Mouse (Mus musculus): ENCODE measurements around the gene Pla2g3. TPM values are rescaled to one million over a fixed set of nuclear protein-coding genes. Genes with fewer than 3 reads are reported as not detected.
A peak's percentile ranks its signal among the peaks of the same experiment; 100 is the strongest.

Pla2g3 gene
- polyA plus RNA-seq, 1 experiment, result 0.11 TPM

GRCm38 (mm10) chr11:3489036-3489435 is 952 bp downstream of the Pla2g3 start:
- H3K9me3 ChIP-seq, result no peaks in the 10 kb centered on the region
- TF ChIP-seq GATA1 (IDR thresholded peaks at IDR 0.05; ENCODE audit: borderline replicate concordance, low read length) (no peak), FLI1 (IDR thresholded peaks at IDR 0.05; ENCODE audit: low read length) (no peak)
- peaks cover 67% of the 10 kb centered on the region for H3K27me3 ChIP-seq (replicated peaks)
- peak overlapping the region; percentile 19 for H3K4me3 ChIP-seq (replicated peaks)
- no peaks in the 10 kb centered on the region for H3K36me3 ChIP-seq (replicated peaks; ENCODE audit: low read length)
- H3K4me1 ChIP-seq, result peaks cover 31% of the 10 kb centered on the region

DNA sequence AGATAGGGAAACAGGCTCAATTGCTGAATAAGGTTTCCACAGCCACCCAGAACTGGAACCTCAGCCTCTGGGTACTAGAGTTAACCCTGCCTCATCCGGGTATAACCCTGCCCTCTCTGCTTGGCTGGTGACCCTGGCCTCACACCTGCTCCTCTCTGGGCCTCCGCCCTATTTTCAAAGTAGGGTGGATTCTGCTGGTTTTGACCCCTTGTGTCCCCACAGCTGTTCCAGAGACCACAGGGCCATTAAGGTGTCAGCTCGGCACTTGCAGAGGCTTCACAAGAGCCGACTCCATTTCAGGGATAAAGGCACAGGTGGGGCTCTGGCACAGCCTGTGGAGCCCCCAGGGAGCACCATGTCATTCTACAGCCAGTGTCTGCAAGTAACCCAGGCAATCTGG is 4.7 kb downstream of the Pla2g3 start:
- peaks cover 34% of the 10 kb centered on the region for H3K4me1 ChIP-seq
- peaks cover 38% of the 10 kb centered on the region for H3K27me3 ChIP-seq (replicated peaks)
- no peak overlapping the region for H3K4me3 ChIP-seq (replicated peaks)
- H3K9me3 ChIP-seq, result no peaks in the 10 kb centered on the region
- H3K36me3 ChIP-seq (replicated peaks; ENCODE audit: low read length), result no peaks in the 10 kb centered on the region
- no peak for TF ChIP-seq FLI1 (IDR thresholded peaks at IDR 0.05; ENCODE audit: low read length)

GRCm38 (mm10) chr11:3494857-3495256 is 6.8 kb downstream of the Pla2g3 start:
- no peak for TF ChIP-seq GATA1 (IDR thresholded peaks at IDR 0.05; ENCODE audit: borderline replicate concordance, low read length)
- no peak for TF ChIP-seq FLI1 (IDR thresholded peaks at IDR 0.05; ENCODE audit: low read length)
- H3K9me3 ChIP-seq, result no peaks in the 10 kb centered on the region
- H3K27me3 ChIP-seq (replicated peaks), result peaks cover 27% of the 10 kb centered on the region
- no peaks in the 10 kb centered on the region for H3K36me3 ChIP-seq (replicated peaks; ENCODE audit: low read length)
- peaks cover 18% of the 10 kb centered on the region for H3K4me1 ChIP-seq
- H3K4me3 ChIP-seq (replicated peaks), result no peak overlapping the region

- Histone ChIP-seq H3K36me3 (replicated peaks; ENCODE audit: low read length) (no peaks in the 10 kb centered on the region), H3K27me3 (replicated peaks) (peaks cover 31% of the 10 kb centered on the region), H3K4me3 (replicated peaks) (no peak overlapping the region), H3K9me3 (no peaks in the 10 kb centered on the region), H3K4me1 (peaks cover 15% of the 10 kb centered on the region)
- no peak for TF ChIP-seq FLI1 (IDR thresholded peaks at IDR 0.05; ENCODE audit: low read length)
These were observed 7.4 kb downstream of the Pla2g3 start for GRCm38 (mm10) chr11:3495496-3495895.

GRCm38 (mm10) chr11:3496756-3497155 is 8.7 kb downstream of the Pla2g3 start:
- H3K4me3 ChIP-seq (replicated peaks), result no peak overlapping the region
- TF ChIP-seq GATA1 (IDR thresholded peaks at IDR 0.05; ENCODE audit: borderline replicate concordance, low read length), result no peak
- TF ChIP-seq FLI1 (IDR thresholded peaks at IDR 0.05; ENCODE audit: low read length), result no peak
- H3K9me3 ChIP-seq, result no peaks in the 10 kb centered on the region
- H3K4me1 ChIP-seq, result peaks cover 15% of the 10 kb centered on the region
- H3K36me3 ChIP-seq (replicated peaks; ENCODE audit: low read length), result no peaks in the 10 kb centered on the region
- H3K27me3 ChIP-seq (replicated peaks), result peaks cover 42% of the 10 kb centered on the region

DNA sequence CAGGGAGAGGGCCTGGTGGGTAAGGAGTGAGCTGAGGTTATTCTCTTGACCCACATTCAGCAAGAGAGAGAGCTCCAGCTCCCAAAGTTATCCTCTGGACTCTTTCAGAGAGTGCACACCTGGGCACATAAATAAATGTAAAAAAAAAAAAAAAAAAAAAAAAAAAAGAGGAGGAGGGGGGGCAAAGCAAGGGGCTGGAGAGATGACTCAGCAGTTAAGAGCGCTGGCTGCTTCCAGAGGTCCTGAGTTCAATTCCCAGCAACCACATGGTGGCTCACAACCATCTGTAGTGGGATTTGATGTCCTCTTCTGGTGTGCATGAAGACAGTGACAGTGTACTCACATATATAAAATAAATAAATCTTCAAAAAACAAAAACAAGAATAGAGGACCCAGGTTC is 9.2 kb downstream of the Pla2g3 start:
- peaks cover 42% of the 10 kb centered on the region for H3K27me3 ChIP-seq (replicated peaks)
- peaks cover 15% of the 10 kb centered on the region for H3K4me1 ChIP-seq
- TF ChIP-seq GATA1 (IDR thresholded peaks at IDR 0.05; ENCODE audit: borderline replicate concordance, low read length) (no peak), FLI1 (IDR thresholded peaks at IDR 0.05; ENCODE audit: low read length) (no peak)
- no peak overlapping the region for H3K4me3 ChIP-seq (replicated peaks)
- H3K36me3 ChIP-seq (replicated peaks; ENCODE audit: low read length), result no peaks in the 10 kb centered on the region
- H3K9me3 ChIP-seq, result no peaks in the 10 kb centered on the region

- Histone ChIP-seq H3K4me1 (peaks cover 18% of the 10 kb centered on the region), H3K9me3 (no peaks in the 10 kb centered on the region), H3K4me3 (replicated peaks) (no peak overlapping the region), H3K27me3 (replicated peaks) (peaks cover 70% of the 10 kb centered on the region), H3K36me3 (replicated peaks; ENCODE audit: low read length) (no peaks in the 10 kb centered on the region)
- TF ChIP-seq GATA1 (IDR thresholded peaks at IDR 0.05; ENCODE audit: borderline replicate concordance, low read length) (no peak), FLI1 (IDR thresholded peaks at IDR 0.05; ENCODE audit: low read length) (no peak)
These were observed 14.0 kb downstream of the Pla2g3 start for GRCm38 (mm10) chr11:3502057-3502456.

- no peak for TF ChIP-seq GATA1 (IDR thresholded peaks at IDR 0.05; ENCODE audit: borderline replicate concordance, low read length)
- H3K36me3 ChIP-seq (replicated peaks; ENCODE audit: low read length), result no peaks in the 10 kb centered on the region
- no peak overlapping the region for H3K4me3 ChIP-seq (replicated peaks)
- H3K27me3 ChIP-seq (replicated peaks), result peaks cover 74% of the 10 kb centered on the region
- H3K9me3 ChIP-seq, result no peaks in the 10 kb centered on the region
- H3K4me1 ChIP-seq, result peaks cover 23% of the 10 kb centered on the region
These were observed 14.5 kb downstream of the Pla2g3 start for GRCm38 (mm10) chr11:3502459-3503072.

DNA sequence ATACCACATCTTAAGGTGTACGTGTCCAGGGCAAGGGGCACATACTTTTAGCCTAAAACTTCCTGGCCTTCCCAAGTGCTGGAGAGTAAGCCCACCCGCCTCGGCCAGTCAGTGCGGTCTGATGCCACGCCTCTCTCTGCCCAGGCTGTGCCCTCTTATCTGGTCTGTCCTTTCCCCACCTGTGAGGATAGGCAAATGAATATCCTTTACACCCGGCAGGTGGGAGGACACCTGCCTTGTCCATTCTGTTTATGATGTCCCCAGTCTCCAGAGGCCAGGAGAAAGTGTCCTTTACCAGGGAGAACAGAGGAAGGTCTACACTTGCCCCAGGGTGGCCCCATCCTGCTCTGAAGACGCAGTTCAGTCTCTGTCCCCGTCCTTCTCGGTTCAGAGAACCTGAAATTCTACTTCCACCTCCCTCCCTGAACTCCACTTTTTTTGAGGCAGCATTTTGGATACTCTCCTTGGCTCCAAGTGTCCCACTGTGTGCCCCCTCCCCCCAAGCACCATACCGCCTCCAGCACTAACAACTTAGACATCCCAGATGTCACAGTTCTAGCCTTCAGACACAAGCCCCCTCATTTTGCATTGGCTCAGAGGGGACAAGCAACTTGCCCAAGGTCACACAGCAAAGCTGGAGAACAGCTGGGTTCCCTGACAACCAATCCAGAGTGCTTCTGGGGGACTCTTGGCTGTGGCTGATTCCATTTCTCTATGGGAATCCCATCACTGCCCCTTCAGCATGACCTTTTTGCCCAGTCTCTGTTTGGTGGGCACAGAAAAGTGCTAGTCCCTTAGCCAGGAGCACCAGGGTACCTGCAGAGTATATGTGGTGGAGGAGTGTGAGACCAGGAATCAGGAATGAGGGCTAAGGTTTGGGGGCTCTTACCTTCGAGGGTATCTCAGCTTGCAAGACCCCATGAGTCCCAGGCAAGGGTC is 15.9 kb downstream of the Pla2g3 start:
- H3K4me3 ChIP-seq (replicated peaks), result peak overlapping the region; percentile 70

DNA sequence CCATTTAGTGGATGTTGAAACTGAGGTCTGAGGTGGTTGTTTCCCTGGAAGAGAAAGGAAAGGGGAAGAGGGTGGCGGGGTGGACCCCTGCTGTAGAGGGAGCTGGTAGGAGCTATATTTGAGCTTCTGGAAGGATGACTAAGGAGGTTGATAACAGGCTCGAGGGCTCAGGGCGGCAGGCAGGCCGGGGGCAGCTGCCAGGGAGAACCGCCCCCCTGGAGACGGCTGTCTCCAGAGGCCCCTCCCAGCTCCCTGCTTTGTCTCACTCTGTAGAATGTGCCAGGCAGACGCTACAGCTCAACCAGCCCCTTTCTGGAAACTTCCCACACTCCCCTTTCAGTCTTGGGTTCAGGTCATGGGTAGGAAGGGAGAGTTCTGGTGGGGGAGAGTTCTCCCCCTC is 20.1 kb downstream of the Pla2g3 start:
- H3K4me3 ChIP-seq (replicated peaks), result peak overlapping the region; percentile 60
- peaks cover 59% of the 10 kb centered on the region for H3K4me1 ChIP-seq
- TF ChIP-seq GATA1 (IDR thresholded peaks at IDR 0.05; ENCODE audit: borderline replicate concordance, low read length) (no peak), FLI1 (IDR thresholded peaks at IDR 0.05; ENCODE audit: low read length) (no peak)
- H3K36me3 ChIP-seq (replicated peaks; ENCODE audit: low read length), result no peaks in the 10 kb centered on the region
- H3K9me3 ChIP-seq, result no peaks in the 10 kb centered on the region
- peaks cover 36% of the 10 kb centered on the region for H3K27me3 ChIP-seq (replicated peaks)

More for the DNA sequence above, 15.9 kb downstream of the Pla2g3 start:
- H3K27me3 ChIP-seq (replicated peaks), result peaks cover 74% of the 10 kb centered on the region
- no peak for TF ChIP-seq GATA1 (IDR thresholded peaks at IDR 0.05; ENCODE audit: borderline replicate concordance, low read length)
- no peak for TF ChIP-seq FLI1 (IDR thresholded peaks at IDR 0.05; ENCODE audit: low read length)
- no peaks in the 10 kb centered on the region for H3K9me3 ChIP-seq
- peaks cover 38% of the 10 kb centered on the region for H3K4me1 ChIP-seq
- H3K36me3 ChIP-seq (replicated peaks; ENCODE audit: low read length), result no peaks in the 10 kb centered on the region
